Mouse (Mus musculus) right cerebral cortex, postnatal 14 days (tissue): ENCODE measurements at regions not wholly inside any gene's neighbourhood (a gene's known extent, or its start where the extent isn't known, plus 50 kb on each side); places are given as distances from the start of the nearest gene placed in this dataset.

Experiments used
- DNase-seq: peaks from one replicate; pipeline ENCODE4 v3.0.0; 2022

DNA sequence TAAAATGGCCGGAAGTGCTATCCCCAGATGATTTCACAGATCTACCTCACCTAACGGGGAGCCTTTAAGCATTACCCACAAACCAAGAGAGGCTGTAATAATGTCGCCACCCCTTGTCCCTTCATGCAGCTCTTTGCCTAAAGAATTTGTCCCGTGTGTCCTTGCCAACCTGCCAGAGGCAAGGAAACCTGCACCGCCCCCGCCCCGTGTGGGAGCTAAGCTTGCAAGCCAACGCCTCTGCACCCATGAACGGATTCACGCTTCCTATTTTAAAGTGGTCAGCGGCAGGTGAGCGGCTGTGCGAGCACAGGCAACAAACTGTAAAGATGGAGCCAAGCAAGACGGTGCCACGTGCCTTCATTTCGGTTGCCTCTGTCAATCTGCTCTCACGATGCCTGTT lies 63.1 kb downstream of the Gm11011 start:
- no peak for DNase-seq

DNA sequence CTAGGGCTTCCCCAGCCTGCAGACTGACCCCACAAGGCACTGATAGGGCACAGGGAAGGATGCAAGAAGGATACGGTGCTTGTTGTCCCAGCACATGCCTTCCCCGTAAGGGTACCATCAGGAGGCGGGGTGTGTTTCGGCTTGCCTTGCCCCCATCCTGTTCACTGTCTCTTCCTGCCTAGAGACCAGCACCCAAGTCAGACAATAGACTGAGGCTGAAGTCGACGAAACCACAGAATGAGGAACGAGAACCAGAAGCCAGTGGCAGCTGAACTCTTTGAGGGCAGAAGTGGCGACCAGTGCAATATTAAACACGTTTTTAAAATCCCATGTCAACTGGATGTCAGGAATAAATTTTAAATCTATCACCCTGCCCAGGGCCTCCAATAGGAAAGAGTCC lies 67.6 kb downstream of the Gm11011 start:
- no peak for DNase-seq

DNA sequence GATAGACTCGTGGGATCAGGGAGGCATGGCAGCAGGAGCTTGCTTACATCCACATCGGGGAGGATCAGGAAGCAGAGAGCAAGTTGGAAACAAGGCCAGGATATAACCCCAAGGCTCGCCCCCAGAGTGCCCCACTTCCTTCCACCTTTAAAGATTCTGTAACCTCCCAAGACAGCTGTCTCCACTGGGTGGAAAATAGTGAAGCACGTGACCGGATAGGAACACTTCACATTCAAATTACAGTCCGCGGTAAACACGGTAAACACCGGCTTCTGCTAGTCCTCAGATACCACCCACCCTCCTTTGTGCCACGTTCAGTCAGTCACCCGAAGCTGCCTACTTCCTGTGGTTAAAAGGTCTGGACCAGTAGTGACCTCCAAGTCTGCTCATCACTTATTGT lies 72.2 kb downstream of the Gm11011 start:
- DNase-seq, result no peak

DNA sequence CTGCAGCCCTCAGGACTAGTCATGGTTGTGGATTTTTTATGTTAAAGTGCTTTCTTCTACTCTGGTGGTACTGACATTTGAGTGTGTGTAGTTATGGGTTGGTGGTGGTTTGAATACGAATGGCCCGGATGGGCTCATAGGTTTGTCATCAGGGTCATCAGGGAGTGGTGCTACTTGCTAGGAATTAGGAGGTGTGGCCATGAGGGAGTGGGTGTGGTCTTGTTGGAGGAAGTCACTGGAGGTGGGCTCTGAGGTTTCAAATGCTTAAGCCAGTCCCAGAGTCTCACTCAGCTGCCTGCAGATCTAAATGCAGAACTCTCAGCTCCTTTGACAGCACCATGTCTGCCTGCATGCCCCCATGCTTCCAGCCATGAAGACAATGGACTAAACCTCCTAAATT lies 76.8 kb downstream of the Gm11011 start:
- DNase-seq, result no peak

DNA sequence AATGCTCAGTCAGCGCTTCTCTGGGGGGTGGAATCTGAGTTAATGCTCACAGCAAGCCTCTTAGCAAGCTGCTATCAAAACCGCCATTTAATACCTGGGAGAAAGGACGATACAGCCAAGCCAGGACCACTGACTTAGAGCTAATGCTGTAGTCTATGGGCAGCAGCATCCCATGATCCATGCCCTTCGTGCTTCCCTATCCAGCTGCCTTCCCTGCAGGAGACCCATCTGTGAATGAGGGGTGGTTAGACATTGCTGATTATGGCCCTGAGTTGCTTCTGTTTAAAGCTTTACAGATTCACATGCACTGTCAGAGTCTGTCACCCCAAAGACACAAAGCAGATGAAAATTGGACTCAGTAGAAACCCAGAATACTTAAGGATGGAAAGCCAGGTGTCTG lies 78.1 kb downstream of the Gm11011 start:
- no peak for DNase-seq

DNA sequence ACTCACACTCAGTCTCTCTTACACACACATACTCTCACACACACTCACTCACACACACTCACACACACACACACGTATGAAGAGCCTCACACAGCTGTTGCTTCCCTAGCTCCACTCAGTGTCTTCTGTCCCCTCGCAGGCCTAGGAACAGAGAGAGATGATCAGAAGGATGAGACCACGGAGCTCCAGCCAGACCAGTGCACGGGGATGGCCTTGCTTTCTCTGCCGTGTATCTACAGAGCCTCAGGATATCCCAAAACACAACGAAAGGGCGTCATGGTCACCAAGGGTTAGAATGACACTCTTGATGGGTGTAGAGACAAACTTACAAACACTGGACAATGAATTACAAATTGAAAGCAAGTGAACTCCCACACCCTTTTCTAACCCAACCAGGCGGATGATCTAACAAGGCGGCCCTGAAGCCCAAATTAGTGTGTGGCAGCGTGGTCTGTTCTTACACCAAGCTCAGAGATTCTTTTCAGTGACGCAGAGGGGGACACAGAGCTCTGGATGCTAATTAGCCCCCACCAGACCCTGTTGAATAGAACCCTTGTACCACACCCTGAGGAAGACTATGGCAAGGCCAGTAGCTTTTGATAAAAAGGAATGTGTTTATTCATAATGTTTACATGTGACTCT lies 83.0 kb downstream of the Gm11011 start:
- DNase-seq, result no peak

DNA sequence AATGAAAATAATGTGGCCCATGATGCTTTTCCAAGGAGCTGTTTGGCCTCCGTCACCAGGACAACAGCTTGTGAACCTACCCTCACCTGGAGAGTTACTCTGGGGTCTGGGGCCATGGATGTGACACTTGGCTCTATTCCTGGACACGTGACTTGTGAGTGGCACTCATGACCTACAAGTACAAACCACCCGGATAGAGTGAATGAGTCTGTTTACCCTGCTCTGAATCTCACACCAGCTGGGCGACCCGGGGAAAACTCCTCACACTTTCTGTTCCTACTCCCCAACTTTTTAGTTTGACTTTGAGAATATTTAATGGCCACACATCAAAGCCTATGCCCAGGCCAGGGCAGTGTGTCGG lies 84.0 kb downstream of the Gm11011 start:
- DNase-seq, result no peak

DNA sequence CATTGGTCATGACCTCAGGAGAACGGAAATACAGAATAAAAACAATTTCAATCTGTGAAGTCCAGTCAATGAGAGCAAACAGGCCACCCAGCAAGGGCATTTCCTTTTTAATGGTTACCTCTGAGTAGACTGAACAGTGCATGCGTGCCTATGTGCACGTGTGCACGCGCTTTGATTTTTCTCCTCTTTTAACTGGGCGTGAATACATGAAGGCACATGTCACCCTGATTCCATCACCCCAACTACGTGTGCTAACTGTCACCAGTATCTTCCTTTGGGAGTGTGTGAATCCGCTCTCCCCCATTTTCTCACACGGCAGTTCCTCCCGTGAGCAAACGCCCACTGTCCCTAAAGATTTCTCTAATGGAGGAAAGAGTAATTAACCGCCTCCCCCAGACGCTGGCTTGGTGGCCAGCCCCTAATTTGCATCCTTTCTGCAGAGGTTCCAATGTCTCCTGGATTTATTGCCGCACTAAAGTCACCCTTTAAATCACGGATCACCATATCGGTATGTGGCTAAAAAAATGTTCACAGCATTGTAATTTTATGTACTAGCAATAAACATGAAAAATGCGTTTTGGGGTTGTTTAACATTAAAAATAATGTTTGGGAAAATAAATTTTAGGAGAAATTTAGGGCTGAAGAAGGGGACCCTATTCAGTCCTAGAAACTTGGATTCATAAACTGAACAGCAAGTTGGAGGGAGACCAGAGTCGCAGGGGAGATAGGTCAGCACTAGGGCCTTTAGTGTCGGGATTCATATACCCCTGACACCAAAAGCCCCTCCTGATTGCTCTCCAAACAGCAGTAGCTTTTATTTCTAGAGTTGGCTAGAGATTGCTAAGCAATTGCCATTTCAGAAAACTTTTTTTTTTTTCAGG lies 84.6 kb downstream of the Gm11011 start:
- no peak for DNase-seq

DNA sequence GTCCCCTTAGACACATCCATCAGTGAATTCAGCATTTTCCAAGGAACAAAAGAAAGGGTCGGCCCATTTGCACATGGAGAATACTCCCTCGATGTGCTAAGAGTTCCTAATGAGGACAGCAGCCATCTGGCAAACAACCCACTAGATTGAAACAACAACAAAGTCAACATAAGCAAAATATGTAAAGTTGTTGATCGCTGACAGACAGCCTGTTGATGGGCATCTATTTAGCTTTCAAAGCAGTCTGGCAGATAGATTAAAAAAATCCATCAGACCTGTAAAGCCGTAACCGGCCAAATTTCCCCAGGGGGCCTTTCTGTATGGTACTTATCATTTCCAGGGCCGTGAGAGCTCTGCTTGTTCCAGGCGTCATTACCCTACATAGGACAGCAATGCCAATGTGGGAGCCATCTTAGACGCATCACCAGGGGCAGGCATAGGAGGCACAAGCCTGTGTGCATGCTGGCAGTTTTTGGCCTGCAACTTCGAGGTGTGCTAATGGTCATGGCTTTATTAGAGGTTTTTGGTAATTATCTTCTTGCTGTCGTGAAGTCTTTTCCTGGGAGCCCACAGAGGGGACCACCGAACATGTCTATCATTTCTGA lies 85.7 kb downstream of the Gm11011 start:
- DNase-seq, result no peak

DNA sequence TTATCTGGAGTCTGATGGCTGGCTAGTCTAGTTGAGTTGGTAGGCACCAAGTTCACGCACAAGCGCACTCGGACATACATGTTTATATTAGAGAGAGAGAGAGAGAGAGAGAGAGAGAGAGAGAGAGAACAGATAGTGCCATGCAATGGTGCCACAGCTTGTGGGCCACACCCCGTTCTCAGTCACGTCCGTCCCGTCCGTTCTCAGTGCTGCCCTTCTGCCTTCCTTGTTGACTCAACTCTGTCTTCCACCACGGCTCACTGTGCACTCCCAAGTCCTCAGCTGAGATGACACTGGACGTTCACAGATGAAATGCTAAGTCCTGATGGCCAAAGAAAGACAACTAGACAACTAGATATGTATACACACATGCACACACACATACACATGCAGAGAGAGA lies 92.2 kb downstream of the Gm11011 start:
- no peak for DNase-seq

DNA sequence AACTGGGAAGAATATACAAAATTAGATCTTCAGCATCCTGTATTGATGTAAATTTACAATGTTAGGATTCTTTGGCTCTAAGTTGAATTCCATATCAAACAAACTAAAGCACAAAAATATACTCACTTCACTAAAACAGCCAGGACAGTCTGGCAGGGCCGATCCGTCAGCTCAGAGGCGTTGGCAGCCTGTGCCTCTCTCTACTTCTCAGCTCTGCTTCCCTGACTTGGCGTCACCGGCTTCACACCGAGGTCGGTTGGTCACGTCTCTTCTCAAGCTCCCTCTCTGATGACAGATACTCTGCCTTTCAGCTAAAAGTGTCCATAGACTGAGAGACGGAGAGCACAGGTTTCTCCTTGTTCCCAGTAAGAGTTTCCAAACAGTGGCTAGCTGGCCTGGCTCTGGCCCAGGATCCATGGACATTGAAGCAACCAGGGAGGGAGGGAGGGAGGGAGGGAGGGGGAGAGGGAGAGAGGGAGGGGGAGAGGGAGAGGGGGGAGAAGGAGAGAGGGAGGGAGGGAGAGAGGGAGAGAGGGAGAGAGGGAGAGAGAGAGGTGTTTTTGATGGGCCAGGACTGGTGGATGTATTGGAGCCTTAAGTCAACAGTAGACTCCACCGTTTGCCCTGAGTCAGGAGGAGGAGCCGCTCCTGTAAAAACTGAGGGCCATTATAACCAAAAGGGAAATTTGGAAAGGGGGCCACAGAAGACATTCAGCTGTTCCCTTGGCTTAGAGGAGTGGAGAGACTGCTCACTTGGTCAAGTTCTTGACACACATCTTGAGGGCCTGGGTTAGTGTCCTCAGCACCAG lies 92.8 kb downstream of the Gm11011 start:
- DNase-seq, result no peak

DNA sequence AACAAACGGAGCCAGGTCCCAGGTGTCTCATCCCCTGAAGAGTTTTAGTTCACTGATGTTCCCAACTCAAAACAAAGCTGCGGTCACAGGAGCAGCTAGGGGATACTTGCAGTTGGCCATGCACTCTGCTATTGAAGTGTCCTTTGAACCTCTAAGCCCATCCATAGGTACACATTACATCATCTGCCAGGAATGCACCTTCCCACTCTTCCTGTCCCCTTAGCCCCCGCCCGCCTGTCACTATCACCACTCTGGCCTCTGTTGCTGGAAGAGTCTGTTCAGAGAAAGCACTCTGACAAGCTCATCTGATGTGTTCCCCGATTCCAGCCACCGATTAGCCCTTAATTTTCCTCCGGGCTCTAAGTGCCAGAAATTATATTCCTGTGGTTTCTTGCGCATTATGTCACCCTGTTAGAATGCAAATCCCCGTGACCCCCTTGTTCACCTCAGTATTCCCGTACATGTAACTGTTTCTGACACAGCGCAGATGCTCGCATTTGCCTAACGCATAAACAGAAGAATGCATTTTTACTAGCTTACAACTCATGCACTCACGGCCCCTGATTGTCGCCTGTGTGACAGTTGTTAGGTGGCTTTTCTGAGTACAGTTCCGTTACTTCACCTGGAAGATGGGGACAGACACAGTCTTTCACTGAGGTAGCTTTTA lies 93.8 kb downstream of the Gm11011 start:
- DNase-seq, result no peak

DNA sequence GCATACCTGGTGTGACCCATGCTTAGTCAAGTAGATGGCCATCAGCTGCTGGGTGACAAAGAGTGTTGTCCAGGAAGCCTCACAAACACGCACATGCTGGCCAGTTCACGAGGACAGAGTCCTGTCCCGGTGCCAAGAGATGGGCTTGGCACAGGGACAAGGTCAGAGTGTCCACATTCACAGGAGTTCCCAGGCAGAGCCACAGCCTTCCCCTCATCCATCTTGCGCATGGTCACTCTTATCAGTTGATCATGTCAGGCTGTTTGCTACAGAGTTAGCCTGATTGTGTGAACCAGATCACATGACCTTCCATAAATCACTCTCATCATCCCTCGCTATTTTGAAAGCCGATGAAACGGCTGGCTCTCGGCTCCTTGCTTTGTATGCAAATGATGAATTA lies 103.6 kb downstream of the Gm11011 start:
- DNase-seq, result no peak

DNA sequence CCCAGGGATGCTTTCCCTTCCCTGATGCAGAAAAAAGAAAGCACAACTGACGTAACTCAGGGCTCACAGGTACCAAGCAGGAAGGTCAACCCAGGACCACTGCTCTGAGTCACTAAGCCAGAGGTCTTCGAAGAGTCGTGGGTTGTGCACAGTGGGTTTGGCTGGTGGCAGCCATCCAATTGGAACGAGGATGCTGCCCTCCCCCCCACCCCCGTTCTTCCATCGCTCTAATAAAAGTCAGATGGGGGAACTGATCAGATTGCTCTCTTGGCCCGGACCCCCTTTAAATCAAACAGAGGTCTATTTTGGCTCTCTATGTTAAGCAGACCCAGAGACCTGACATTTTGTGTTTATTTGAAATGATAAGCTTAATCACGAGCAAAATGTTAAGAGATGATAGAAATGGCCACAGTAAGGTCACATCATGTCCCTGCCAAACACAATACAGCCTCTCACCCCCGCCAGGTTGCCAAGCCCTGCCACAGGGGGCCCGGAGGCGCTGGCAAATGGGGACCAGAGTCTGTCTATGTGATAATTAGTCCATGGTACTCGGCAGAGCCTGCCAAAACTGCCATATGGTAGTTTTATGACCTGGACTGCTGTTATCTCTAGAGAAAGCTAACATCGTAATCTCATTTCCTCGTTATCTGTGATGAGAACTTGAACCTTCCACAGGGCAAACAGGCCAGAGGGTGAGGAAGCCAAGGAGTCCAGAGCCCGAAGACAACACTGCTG lies 105.6 kb downstream of the Gm11011 start:
- DNase-seq, result no peak

DNA sequence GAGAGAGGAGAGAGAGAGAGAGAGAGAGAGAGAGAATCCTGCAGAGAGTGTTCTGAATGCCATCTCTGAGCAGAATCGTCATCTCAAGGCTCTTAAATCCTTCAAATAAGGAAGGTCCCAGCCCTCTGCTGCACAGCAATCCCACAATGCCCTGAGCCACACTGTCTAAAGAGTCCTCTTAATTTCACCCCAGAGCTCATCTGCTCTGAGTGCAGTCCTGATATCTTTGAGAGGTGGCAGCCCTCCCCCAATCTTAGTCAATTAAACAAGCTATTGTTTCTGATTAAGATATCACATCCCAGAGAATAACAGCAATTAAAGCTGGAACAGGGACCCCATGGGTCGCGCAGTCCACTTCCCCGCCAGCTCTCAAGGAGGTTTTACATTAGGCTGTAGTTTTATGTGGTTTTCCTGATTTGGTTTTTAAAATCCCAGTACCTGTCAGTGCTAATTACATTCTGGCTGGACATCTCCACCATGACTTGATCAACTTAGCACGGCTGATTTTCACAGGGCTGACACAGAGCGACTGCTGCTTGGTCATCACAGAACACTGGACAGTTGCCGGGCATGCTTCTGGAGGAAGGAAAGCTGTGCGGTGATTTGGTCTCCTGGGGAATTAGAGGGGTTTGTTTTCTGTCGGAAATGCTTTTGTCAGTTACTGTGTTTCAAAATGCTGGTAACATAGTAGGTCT lies 113.0 kb downstream of the Gm11011 start:
- no peak for DNase-seq

DNA sequence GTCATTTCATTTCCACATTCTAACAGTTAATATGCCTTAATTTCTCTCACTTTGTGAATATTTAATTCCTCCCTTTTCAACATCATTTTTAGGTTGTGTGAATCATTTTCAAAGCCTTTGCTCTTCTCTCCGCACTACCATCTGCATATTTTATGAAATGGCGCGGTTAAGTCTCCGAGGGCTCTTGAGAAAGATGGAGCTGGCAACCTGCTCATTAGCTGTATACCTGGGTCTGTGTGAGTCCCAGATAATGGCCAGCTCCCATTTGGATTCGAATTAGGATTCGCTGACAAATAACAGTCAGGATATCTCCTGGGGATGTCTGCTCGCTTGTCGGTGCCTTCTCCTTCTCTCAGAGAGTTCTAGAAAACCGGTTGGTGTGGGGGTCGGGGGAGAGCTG lies 118.0 kb downstream of the Gm11011 start:
- no peak for DNase-seq

DNA sequence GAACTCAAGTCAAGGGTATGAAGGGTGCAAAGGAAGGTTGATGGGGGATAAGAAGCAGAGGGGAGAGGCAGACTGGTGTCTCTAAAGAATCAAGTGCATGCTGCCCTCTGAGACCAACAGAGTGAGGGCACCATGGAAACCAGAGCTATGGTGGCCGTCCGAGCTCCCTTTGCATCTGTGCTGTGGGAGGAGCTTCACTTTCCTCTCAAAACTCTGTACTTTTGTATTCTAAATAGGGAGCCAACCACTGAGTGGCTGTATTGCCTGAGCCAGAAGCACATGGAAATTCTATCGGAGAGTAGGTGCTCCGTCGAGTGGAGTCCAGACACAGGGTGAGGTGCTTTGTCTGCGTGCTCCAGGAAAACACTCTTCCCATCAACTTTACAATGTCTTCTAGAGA lies 119.9 kb downstream of the Gm11011 start:
- DNase-seq, result no peak

DNA sequence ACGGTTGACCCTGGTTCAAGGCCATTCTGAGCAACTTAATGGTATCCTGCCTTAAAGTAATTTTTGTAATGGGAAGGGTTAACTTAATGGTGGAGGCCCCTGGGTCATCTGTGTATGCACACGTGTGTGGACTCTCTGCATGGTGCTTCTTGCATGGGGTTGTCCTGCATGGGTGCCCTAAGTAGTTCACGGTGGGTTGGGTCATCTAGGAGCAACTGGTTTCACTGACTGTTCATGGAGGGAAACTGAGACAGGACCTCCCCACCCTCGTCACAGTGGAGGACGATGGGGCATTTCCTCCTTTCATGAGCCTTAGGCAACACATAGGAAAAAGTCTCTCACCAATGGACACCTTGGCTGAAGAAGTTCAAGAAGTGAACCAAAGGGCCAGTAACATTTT lies 123.4 kb downstream of the Gm11011 start:
- no peak for DNase-seq

DNA sequence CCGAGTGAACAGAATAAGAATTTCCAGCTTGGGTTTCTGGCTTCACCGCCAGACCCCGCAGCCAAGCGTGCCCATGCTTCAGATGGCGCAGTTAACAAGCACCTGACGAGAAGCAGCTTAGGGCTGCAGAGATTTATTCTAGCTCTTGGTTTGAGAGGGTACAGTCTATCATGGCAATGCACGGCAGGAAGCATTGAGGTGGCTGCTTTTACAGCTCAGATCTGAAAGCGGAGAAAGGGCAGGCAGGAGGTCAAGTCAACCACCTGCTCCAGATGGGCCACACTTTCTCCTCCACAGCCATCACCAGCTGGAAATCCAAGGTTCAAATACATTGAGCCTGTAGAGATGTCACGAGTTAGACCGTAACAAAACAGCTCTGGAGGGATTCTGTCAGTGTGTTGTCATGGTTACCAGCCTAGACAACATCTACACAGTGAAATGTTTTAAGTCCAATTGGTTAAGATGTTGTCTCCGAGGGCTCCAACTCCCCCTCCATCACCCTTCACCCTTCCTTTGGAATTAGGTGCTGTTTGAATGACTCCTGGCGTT lies 126.0 kb downstream of the Gm11011 start:
- DNase-seq, result no peak

DNA sequence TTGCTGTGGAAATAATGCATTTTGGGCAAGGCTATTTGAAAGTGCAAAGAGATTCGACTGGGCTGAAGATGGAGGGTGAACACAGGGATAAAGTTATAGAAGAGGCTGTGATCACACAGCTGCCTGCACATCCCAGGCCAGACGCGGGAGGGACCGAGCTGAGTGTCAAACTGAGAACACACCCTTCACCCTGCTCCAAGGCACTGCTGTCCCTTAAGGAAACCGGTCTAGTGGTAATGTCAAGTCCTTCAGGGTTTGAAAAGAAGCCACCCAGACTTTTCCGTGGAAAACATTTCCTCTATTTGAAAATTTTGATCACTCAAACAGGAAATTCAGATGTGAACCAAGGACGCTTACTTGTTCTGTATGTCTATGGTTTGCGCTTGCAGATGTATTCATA lies 134.6 kb downstream of the Gm11011 start:
- DNase-seq, result no peak

DNA sequence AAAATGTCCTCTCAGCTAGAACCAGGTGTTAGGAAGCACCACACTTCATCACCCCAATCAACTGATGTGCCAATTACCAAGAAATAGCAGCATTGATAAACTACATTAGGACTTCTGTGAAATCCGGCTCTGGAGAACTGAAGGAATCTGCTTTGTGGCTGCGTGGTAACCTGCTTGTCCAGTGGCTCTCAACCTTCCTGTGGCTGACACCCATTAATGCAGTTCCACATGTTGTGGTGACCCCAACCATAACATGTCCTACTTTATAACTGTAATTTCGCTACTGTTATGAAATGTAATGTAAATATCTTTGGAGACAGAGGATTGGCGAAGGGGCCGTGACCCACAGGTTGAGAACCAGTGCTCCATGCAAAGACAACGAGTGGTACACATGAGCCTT lies 136.7 kb downstream of the Gm11011 start:
- DNase-seq, result no peak
